Mouse (Mus musculus) myocyte (in vitro differentiated cells): Measurements from ENCODE around the gene Iqschfp.

Experiments used
- CEBPB ChIP-seq: IDR thresholded peaks from 2 replicates; pipeline ENCODE4 v1.6.1; 2011; ENCODE audit warnings: mild to moderate bottlenecking, moderate library complexity; ENCODE audit not compliant: poor library complexity, insufficient read depth, severe bottlenecking
- E2F4 ChIP-seq: IDR thresholded peaks from one replicate; pipeline ENCODE4 v1.6.1; 2011; ENCODE audit warnings: mild to moderate bottlenecking, control low read depth, moderate library complexity; ENCODE audit not compliant: insufficient read depth
- MAX ChIP-seq: IDR thresholded peaks from one replicate; pipeline ENCODE4 v1.6.1; 2011; ENCODE audit warnings: low read depth, mild to moderate bottlenecking, control low read depth
- MYOD1 ChIP-seq, 3 experiments: IDR thresholded peaks; one replicate each; pipeline ENCODE4 v1.6.1; 2011; ENCODE audit warnings: control low read depth in 2 of 3, low read depth in 2 of 3, mild to moderate bottlenecking in 2 of 3, moderate library complexity in 1 of 3; ENCODE audit not compliant: insufficient read length in 2 of 3, control insufficient read depth in 1 of 3
- MYOG ChIP-seq, 3 experiments: IDR thresholded peaks; one replicate each; pipeline ENCODE4 v1.6.1; 2011; ENCODE audit warnings: control low read depth in 2 of 3, low read depth in 2 of 3, mild to moderate bottlenecking in 2 of 3; ENCODE audit not compliant: insufficient read length in 2 of 3, control insufficient read depth in 1 of 3, insufficient read depth in 1 of 3
- POLR2A ChIP-seq: IDR thresholded peaks from one replicate; pipeline ENCODE4 v1.6.1; 2011; ENCODE audit warnings: low read depth, mild to moderate bottlenecking, control low read depth, moderate library complexity; ENCODE audit not compliant: insufficient read length
- POLR2AphosphoS2 ChIP-seq: IDR thresholded peaks from one replicate; pipeline ENCODE4 v1.6.1; 2011; ENCODE audit warnings: low read depth, control low read depth; ENCODE audit not compliant: insufficient read length
- REST ChIP-seq: IDR thresholded peaks from one replicate; pipeline ENCODE4 v1.6.1; 2011; ENCODE audit warnings: mild to moderate bottlenecking, control low read depth, moderate library complexity; ENCODE audit not compliant: insufficient read depth, insufficient read length
- SRF ChIP-seq: IDR thresholded peaks from one replicate; pipeline ENCODE4 v1.6.1; 2011; ENCODE audit warnings: low read depth; ENCODE audit not compliant: control insufficient read depth, insufficient read length
- TCF12 ChIP-seq: IDR thresholded peaks from one replicate; pipeline ENCODE4 v1.6.1; 2011; ENCODE audit warnings: mild to moderate bottlenecking, control low read depth; ENCODE audit not compliant: poor library complexity, insufficient read depth, severe bottlenecking
- USF1 ChIP-seq: IDR thresholded peaks from one replicate; pipeline ENCODE4 v1.6.1; 2011; ENCODE audit warnings: low read depth, mild to moderate bottlenecking, control low read depth, moderate library complexity

DNA sequence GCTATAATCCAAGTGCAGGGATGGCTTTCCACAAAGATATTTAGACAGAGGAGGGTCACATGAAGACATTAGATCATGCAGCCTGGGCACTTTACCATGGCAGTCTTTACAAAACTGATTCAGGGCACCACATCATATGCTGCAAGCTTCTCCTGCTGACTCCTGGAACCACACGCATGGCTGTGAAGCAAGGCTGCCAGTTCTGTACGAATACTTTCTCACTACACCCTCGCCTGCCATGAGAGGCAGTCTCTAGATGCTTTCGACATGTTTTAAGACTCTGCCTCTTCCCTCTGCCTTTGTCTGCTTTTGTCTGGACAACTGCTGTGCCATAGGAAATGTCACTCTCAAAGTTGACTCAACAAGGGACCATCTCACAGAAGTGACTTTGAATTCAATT, 318.4 kb downstream of the Iqschfp start:
- TF ChIP-seq POLR2A, result no peak
- TF ChIP-seq MYOD1 (IDR thresholded peaks at IDR 0.05; ENCODE audit: control insufficient read depth in 1 of 3, insufficient read length in 2 of 3, low read depth in 2 of 3), result no peak
- no peak for TF ChIP-seq USF1
- TF ChIP-seq POLR2AphosphoS2, result no peak
- no peak for TF ChIP-seq MAX
- no peak for TF ChIP-seq MYOG (IDR thresholded peaks at IDR 0.05; ENCODE audit: control insufficient read depth in 1 of 3, insufficient read depth in 1 of 3, insufficient read length in 2 of 3, low read depth in 2 of 3)
- no peak for TF ChIP-seq E2F4
- no peak for TF ChIP-seq TCF12
- no peak for TF ChIP-seq SRF
- TF ChIP-seq REST, result no peak
- TF ChIP-seq CEBPB, result no peak
